Mouse (Mus musculus) limb, embryonic 11.5 days (tissue): Measurements from ENCODE around the gene Ptger4. TPM values are rescaled to one million over a fixed set of nuclear protein-coding genes. Genes with fewer than 3 reads are reported as not detected.

Experiments used
- ATAC-seq: fragments of 200-750 bp; cut with Nextera tagmentation; 2 replicates; pipeline ENCODE4 v1.8.0; 2017; ENCODE audit warnings: low read depth; ENCODE audit not compliant: insufficient number of reproducible peaks, low FRiP score, low TSS enrichment
- DNase-seq: peaks from one replicate; pipeline ENCODE4 v3.0.0-alpha.2; 2015; ENCODE audit warnings: low spot score
- H3K27ac ChIP-seq: fragments of 300-500 bp; sonication (generic); replicated peaks from 2 replicates; pipeline ENCODE4 v1.5.1; 2014; ENCODE audit warnings: low read depth, mild to moderate bottlenecking, low read length
- H3K27me3 ChIP-seq: fragments of 300-500 bp; sonication (generic); 2 replicates; pipeline ENCODE4 v1.6.1; 2014; ENCODE audit warnings: mild to moderate bottlenecking, low read length, mixed read lengths; ENCODE audit not compliant: control insufficient read depth, insufficient read depth
- H3K36me3 ChIP-seq: fragments of 300-500 bp; sonication (generic); 2 replicates; pipeline ENCODE4 v1.6.1; 2014; ENCODE audit warnings: mild to moderate bottlenecking, low read length, moderate library complexity, mixed read lengths; ENCODE audit not compliant: control insufficient read depth, insufficient read depth
- H3K4me1 ChIP-seq: fragments of 300-500 bp; sonication (generic); 2 replicates; pipeline ENCODE4 v1.6.1; 2014; ENCODE audit warnings: low read length, mixed read lengths; ENCODE audit not compliant: control insufficient read depth, insufficient read depth
- H3K4me2 ChIP-seq: fragments of 300-500 bp; sonication (generic); 2 replicates; pipeline ENCODE4 v1.6.1; 2014; ENCODE audit warnings: low read depth, mild to moderate bottlenecking, moderate library complexity; ENCODE audit not compliant: severe bottlenecking
- H3K4me3 ChIP-seq: fragments of 300-500 bp; sonication (generic); 2 replicates; pipeline ENCODE4 v1.5.1; 2014; ENCODE audit warnings: low read depth, low read length
- H3K9ac ChIP-seq: fragments of 300-500 bp; sonication (generic); 2 replicates; pipeline ENCODE4 v1.6.1; 2014; ENCODE audit warnings: mild to moderate bottlenecking, low read length
- H3K9me3 ChIP-seq: fragments of 300-500 bp; sonication (generic); 2 replicates; pipeline ENCODE4 v1.6.1; 2016; ENCODE audit warnings: low read length; ENCODE audit not compliant: control insufficient read depth
- WGBS: fragments of 180-500 bp; shearing (Covaris S2); extraction: QIAGEN DNeasy Blood & Tissue Kit; methylation state at CpG from one replicate; pipeline ENCODE4 v1.1.7; 2014; 5-methylcytosine and 5-hydroxymethylcytosine counted together
- polyA plus RNA-seq: library from polyadenylated mRNA; unstranded; fragments of >200 nt; fragmentation: Nextera tagmentation; extraction: Ambion mirVana; gene quantifications from 2 replicates; pipeline ENCODE4 v1.2.1, GENCODE M21; 2014

Ptger4 gene
- polyA plus RNA-seq, 1 experiment from 2014 or later, result 1.4 TPM

DNA sequence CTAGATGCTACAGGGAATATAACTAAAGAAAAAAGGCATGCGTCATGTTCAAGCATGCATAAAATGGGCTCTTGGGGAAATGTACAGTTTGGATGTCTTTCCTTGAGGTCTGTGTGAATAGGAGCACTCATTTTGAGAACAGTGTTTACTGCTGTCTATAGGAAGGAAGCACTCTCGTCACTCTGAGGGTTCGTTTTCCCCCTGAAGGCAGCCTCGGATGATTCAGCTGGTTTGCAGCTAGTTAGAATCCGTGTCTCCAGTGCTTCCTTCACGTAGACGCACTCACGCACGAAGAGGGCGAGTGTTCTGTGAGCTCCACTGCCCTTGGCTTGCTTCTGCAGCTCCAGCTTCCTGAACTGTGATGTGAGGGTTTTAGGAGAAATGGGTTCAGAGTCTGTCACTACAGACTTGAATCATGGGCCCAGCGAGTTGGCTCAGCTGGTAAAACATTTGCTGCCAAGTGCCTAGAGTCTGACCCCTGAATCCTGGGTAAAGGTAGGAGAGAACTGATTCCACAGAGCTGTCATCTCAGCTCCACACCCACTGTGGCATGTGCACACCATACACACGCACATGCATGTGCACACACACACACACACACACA, 70.7 kb downstream of the Ptger4 start:
- H3K4me1 ChIP-seq, result no peaks in the 10 kb centered on the region
- no peak overlapping the region for H3K27ac ChIP-seq
- H3K36me3 ChIP-seq, result peaks cover 7% of the 10 kb centered on the region; the same call in 1 of the 2 replicates
- DNase-seq, result no peak
- no peak overlapping the region for H3K9ac ChIP-seq
- no peak for ATAC-seq
- no peaks in the 10 kb centered on the region for H3K9me3 ChIP-seq
- no peak overlapping the region for H3K4me3 ChIP-seq
- 94% methylated on average over 12 of the region's 12 CpGs for WGBS
- H3K4me2 ChIP-seq, result no peak overlapping the region
- no peaks in the 10 kb centered on the region for H3K27me3 ChIP-seq

DNA sequence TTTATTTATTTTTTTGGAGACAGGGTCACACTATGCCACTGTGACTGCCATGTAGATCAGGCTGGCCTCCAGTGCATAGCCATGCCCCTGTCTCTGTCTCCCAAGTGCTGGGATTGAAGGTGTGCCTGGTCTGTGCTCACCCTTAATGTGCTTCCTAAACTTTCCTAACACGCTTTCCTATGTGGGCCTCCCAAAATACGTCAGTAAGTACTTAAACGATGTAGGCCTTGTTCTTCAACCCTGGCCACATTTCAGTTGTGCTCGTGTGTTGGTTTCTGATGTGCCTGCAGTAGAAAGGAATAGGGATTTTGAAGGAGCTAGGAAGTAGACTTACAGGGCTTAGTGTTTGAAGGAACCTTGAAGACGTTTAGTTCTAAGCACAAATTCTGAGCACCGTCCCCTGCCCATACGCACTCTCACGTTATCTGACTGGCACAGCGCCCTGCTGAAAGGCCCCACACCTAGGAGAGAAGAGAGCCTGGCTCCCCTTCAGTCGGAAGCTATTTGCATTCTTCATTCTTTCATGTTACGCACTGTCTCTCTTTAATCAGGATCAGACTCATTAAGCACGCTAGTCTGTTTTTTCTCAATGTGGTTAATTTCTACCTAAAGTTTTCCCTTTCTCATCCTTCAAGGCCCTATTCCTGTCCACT, 78.7 kb downstream of the Ptger4 start:
- WGBS, result 90% methylated on average over 12 of the region's 12 CpGs
- no peaks in the 10 kb centered on the region for H3K27me3 ChIP-seq
- no peak overlapping the region for H3K27ac ChIP-seq
- ATAC-seq (no peak), DNase-seq (no peak)
- no peaks in the 10 kb centered on the region for H3K9me3 ChIP-seq
- H3K4me2 ChIP-seq, result no peak overlapping the region
- no peak overlapping the region for H3K4me3 ChIP-seq
- H3K36me3 ChIP-seq, result peaks cover 5% of the 10 kb centered on the region; the same call in 1 of the 2 replicates
- H3K9ac ChIP-seq, result no peak overlapping the region
- no peaks in the 10 kb centered on the region for H3K4me1 ChIP-seq

DNA sequence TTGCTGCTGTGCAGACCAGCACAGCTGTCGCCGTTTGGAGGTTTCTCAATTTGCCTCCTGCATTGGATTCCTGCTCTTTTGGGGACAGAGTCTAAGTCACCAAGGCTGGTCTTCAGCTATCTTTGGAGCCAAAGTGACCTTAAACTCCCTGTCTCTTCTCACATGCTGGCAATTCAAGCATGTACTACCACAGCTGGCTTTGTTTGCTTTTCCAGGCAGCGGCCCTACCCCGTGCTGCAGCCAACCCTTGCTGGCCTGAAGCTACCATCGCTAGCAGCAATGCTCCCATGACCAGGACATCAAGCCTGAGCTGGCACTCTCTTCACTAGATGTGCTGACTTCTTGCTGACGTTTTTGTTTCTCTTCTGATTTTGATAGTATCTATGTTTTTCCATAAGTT, 85.2 kb downstream of the Ptger4 start:
- Histone ChIP-seq H3K4me1 (peaks cover 7% of the 10 kb centered on the region; the same call in 1 of the 2 replicates), H3K36me3 (peaks cover 2% of the 10 kb centered on the region; the same call in 1 of the 2 replicates), H3K4me2 (no peak overlapping the region), H3K27me3 (no peaks in the 10 kb centered on the region), H3K9ac (no peak overlapping the region), H3K9me3 (no peaks in the 10 kb centered on the region), H3K4me3 (no peak overlapping the region), H3K27ac (no peak overlapping the region)
- no peak for DNase-seq
- 88% methylated on average over 6 of the region's 6 CpGs for WGBS
- no peak for ATAC-seq

DNA sequence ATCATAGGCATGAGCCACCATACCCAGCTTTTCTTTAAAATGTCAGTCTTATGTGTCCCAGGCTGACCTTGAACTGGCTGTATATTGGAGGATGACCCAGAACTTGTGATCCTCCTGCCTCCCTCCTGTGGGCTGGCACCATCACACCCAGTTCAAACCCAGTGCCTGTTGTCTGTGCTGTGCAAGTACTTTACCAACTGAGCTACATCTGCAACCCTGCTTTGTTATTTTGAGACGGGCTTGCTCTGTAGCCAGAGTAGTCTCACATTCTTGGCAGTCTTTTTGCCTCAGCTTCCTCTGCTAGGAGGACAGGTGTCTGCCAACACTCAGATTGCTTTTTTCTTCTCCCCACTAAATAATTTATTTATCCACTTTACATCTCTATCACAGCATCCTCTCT, 86.6 kb downstream of the Ptger4 start:
- H3K9ac ChIP-seq, result no peak overlapping the region
- DNase-seq (no peak), ATAC-seq (no peak)
- no peaks in the 10 kb centered on the region for H3K36me3 ChIP-seq
- 84% methylated on average over 1 of the region's 1 CpGs for WGBS
- H3K4me1 ChIP-seq, result peaks cover 7% of the 10 kb centered on the region; the same call in 1 of the 2 replicates
- no peak overlapping the region for H3K4me3 ChIP-seq
- no peak overlapping the region for H3K27ac ChIP-seq
- no peak overlapping the region for H3K4me2 ChIP-seq
- H3K9me3 ChIP-seq, result no peaks in the 10 kb centered on the region
- H3K27me3 ChIP-seq, result no peaks in the 10 kb centered on the region

Other genes starting within 250 kb of the Ptger4 start
- 0.09 TPM in 1 of 2 replicates, not detected in the other for gene C7, start 180.4 kb downstream of the Ptger4 start, polyA plus RNA-seq
- 1.0 and 1.4 TPM in 2 replicates for gene Card6, start 135.6 kb downstream of the Ptger4 start, polyA plus RNA-seq
- 651 and 672 TPM in 2 replicates for gene Rpl37, start 127.5 kb downstream of the Ptger4 start, polyA plus RNA-seq
- gene Prkaa1, start 100.3 kb downstream of the Ptger4 start, polyA plus RNA-seq, result 20.4 and 21.2 TPM in 2 replicates
- gene Ttc33, start 58.7 kb downstream of the Ptger4 start, polyA plus RNA-seq, result 46.2 and 47.2 TPM in 2 replicates